Mouse (Mus musculus) embryo, embryonic 11 days (tissue): ENCODE measurements at regions not wholly inside any gene's neighbourhood (a gene's known extent, or its start where the extent isn't known, plus 50 kb on each side); places are given as distances from the start of the nearest gene placed in this dataset.

Experiments
- DNase-seq: peaks from one replicate; pipeline ENCODE4 v3.0.0-alpha.2; 2015

- DNase-seq: no peak
Observed at GRCm38 (mm10) chr12:73445562-73445961, 100.6 kb downstream of the Tmem30b start.

DNA sequence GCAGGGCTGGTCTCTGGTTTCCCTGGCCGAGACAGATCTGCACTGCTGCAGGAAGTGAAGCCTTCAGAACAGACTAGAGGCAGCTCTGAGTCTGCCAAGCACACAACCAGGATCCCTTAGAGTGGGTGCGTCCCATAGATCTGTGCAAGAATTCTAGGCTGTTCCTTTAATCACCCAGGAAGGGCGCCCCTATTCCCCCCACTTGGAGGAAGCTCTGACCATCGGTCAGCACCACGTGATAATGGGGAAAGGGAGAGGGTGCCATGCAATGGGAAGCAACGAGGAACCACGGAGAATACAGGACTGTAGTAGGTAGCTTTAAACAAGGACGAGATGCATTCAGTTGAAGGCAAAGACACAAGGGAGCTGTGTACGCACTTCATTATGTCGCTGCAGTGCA is 101.1 kb downstream of the Tmem30b start:
- no peak for DNase-seq

GRCm38 (mm10) chr12:73441326-73441725 is 104.9 kb downstream of the Tmem30b start:
- DNase-seq: no peak

- DNase-seq: no peak
Observed at GRCm38 (mm10) chr12:73434684-73435083, 111.5 kb downstream of the Tmem30b start.

- DNase-seq: no peak
Observed at GRCm38 (mm10) chr12:73432546-73432945, 113.6 kb downstream of the Tmem30b start.

GRCm38 (mm10) chr12:73428171-73428570 is 118.0 kb downstream of the Tmem30b start:
- DNase-seq: peak; percentile 52

GRCm38 (mm10) chr12:73424814-73425213 is 121.4 kb downstream of the Tmem30b start:
- no peak for DNase-seq

DNA sequence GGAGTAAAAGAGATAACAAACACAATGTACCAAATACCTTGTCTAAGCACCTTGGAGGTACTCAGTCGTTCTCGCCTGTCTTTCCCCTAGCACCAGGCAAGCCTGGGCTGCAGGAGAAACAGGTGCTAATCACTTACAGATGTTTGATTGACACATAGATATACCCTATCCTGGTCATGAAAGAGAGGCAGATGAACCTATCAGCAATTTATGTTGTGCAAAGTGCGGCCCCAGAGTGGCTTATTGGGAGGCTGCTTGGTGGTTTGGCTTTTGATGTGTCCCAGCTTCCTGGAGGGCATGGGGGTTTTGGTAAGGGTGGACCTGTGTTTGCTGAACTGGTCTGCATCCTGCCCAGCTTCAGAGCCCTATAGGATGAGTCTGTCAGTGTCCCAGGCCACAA is 129.1 kb downstream of the Tmem30b start:
- DNase-seq: no peak

DNA sequence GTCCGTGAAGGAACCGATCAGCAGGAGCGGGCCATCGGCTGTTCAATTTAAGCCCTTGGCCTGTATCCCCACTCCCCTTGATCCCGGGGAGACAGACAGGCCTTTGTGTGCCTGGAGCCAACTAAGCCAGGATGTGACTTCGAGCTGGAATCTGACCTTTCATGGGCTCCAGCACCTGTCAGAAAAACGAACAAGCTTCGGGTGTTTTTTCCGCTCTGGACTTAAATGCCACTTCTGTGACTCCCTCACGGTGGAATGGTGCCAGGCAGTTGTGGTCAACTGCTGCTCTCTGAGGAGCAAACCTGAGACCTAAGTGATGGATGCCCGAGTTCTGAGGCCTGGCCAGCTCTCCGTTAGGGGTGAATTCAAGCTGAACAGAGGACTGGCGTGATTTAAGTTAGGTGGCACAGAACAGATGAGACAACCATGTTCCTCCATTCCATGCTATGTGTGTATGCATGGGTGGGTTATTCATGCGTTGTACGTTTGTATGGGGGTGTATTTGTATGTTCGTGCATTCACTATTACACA is 129.8 kb downstream of the Tmem30b start:
- DNase-seq: peak; percentile 52

GRCm38 (mm10) chr12:73415856-73416366 is 129.3 kb downstream of the Slc38a6 start:
- DNase-seq: no peak

GRCm38 (mm10) chr12:73413439-73414196 is 127.0 kb downstream of the Slc38a6 start:
- DNase-seq: peak; percentile 50

DNA sequence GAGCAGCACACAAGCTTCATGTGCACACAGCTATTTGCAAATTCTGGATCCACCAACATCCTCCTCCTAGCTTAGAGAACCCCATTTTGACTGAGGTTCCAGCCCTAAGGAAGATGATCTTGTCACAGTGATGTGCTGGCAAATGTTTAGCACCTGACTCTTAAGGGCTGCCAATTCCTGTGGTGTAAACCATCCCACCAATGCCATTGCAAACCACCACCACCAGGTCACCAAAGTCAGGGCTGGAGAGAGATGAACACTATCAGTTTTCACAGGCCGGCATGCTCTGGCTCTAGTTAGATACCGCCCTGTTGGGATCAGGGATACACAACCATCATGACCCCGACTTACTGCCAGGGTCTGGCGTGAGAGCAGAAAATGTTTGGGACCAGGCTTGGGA is 125.9 kb downstream of the Slc38a6 start:
- DNase-seq: no peak

GRCm38 (mm10) chr12:73410924-73411323 is 124.3 kb downstream of the Slc38a6 start:
- DNase-seq: no peak

- DNase-seq: no peak
Observed at GRCm38 (mm10) chr12:73409481-73410085, 123.0 kb downstream of the Slc38a6 start.

- DNase-seq: no peak
Observed at GRCm38 (mm10) chr12:73408614-73409013, 122.0 kb downstream of the Slc38a6 start.

DNA sequence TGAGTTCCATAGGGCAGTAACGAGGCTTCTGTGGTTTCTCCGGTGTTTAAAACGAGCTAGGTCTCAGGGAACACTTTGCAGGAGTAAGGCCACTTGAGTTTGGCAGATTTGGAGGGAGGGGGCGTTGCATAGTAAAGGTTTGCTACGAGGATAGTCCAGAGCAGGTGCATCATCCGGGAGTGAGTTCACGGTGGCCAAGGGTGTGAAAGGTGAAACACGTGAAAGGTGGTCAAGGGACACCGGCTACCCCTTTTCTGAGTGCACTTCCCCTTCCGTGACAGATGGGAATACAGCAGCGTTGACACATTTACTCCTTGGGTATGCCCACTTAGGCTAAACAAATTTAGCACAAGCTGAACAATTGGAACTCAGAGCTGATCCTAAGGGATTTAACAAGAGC is 121.6 kb downstream of the Slc38a6 start:
- DNase-seq: no peak

GRCm38 (mm10) chr12:73406556-73407087 is 120.0 kb downstream of the Slc38a6 start:
- DNase-seq: no peak

DNA sequence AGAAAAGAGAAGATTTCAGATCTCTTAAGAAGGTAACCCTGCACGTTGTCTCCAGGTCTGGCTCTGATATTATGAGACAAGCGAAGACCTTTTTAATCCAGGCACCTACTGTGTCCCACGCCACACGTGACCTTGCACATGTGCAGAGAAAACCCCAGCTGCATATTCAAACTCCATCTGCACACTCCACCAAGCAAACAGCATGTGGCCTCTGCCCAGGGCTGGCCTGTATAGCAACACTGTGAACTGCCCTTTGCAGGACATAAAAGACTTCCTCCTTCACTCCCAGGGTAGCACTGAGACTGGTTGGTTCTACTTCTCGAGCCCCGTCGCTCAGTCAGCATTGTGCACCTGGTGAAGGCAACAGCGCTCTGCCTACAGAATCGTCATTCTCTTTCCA is 119.0 kb downstream of the Slc38a6 start:
- DNase-seq: no peak

DNA sequence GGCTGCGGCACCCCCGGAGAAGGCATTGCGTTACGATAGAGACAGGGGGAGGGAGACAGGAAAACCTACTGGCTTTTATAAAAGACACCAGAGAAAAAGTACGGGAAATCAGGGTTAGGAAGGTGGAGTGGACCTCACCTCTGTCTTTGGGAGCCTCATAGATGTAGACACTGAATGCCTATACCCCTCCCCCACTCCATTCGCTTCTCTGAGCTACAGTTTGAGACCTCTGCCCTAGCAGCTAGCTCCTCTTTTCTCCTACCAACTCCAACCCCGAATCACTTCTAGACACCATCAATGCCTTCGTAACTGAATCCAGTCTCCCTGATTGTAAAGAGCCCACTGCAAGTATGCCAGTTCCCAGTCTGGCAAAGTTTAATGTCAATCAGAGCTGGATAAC is 118.5 kb downstream of the Slc38a6 start:
- DNase-seq: no peak

DNA sequence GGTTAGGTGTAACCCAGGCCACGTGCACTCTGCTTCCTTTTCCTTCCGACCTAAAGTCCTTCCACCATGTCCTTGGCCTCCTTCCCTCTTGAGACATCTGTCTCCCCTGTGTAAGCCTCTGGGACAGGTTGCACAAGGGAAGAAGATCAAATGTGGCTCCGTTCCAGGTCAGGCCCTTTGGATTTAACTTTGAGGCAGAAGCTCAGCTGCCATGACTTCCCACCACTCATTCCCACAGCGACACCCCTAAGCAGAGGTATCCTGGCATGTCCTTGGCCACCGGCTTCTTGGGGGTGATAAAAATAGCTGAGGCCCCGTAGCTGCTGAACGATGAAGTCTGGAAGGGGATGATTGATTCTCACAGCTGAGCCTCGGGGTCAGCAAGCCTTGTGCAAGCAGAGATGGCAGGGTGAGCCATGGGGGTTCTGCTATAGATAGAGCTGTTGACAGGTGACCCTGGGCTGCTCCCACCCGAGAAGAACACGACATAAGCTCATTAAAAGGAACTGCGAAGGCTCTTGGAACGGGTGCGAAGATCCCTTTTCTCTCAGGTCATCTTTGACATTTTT is 117.4 kb downstream of the Slc38a6 start:
- no peak for DNase-seq
